Mouse (Mus musculus): ENCODE results near the gene Trappc11.

- no peak for TF ChIP-seq POLR2A (IDR thresholded peaks at IDR 0.05; ENCODE audit: control insufficient read depth, extremely low read depth, insufficient read depth, low read length, poor library complexity)
- no peak for TF ChIP-seq CTCF (IDR thresholded peaks at IDR 0.05; ENCODE audit: borderline replicate concordance, control insufficient read depth, extremely low read depth, insufficient read depth, low read length, poor library complexity)
These were observed 23.2 kb upstream of the Trappc11 start for GRCm38 (mm10) chr8:47556446-47556845.

Measured in thymus, adult 2 months (tissue).